Mouse (Mus musculus) lung, postnatal 10 days (tissue): ENCODE data around the gene Ctnna3.
A peak's percentile ranks its signal among the peaks of the same experiment; 100 is the strongest.

Source experiments
- DNase-seq: peaks from one replicate; pipeline ENCODE4 v3.0.0; 2021

Ctnna3 gene

DNA sequence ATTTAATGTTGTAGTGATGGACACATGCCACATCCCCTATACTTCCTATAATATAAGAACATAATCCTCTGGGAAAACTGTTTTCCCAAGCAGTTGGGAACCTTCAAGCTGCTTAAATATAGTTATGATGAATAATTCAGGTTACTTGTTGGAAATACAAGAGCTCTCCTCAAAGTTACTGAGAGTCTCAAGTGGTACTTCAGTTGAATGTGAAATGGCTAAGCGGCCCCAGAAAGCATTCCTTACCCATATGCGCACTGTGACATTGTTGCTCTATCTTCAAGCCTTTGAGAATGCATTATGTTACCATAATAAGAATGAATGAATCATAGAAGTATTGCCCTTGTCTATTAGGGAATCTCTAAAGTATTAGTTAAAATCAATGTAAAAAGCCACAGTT, 542.4 kb downstream of the Ctnna3 start:
- DNase-seq, result peak; percentile 26

DNA sequence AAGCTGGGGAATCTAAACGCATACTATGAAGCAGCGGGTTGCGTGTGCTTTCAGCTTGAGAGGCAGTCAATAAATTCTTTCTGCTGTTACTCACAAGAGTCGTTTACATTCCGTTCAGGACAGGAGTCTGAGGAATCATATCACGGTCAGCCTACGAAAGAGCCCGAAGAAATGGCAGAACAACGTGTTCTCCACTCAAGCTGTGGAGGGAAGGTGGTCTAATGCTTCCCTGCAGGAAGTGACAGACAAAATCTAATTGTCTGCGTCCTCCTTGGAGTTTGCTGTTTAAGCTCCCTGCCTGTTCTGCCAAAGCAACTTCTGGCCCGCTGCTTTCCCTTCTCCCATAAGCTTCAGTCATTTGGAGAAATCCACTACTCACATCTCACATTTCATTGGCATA, 548.2 kb downstream of the Ctnna3 start:
- DNase-seq, result no peak

DNA sequence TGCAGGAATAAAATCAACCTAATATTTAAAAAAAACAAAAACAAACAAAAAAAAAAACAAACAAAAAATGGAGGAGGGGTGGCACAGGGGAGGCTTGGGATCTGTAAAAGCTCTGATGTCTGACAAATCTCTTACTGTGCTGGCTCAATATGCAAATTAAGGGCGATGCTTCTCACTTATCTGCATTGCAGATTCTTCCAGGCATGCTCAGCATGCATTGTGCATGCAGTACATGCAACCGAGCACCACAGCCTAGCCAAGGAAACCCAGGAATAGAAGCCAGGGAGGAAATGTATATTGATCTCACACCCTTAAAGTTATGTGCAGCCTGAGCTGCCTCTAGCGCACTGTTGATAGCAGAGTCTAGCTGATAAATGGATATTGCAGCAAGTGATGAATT, 548.6 kb downstream of the Ctnna3 start:
- DNase-seq, result no peak

DNA sequence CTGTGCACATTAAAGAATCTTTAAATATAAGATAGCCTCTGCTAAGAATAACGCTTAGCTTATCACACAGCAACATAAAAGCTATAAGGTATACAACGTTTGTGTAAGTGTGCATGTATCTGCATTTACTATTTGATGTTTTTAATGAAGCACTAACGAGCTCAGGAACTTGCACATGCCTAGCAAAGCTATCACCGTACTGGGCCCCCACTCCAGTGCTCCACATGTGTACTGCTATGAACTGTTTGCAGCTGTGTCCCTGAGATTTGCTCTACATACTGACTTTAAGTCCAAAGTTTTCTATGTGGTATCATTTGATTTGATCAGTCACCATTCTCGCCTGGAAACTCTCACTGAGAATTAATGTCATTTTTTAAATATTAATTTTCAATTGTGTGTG, 549.1 kb downstream of the Ctnna3 start:
- DNase-seq, result no peak

DNA sequence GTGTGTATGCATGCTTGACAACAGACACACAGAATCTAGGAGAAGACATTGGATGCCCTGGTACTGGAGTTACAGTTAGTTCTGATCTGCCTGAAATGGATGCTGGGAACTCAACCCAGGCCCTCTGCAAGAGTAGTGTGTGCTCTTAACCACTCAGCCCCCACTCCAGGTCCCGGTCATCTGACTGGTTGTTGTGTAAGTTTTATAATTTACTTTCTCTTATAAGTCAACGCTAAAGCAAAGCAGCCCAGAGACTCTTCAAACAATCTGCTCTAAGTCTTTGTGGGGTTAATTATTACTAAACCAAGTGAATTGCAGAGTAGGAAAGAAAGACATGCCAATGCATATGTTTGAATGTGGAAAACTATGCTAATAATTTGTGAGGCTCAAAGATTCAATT, 549.5 kb downstream of the Ctnna3 start:
- peak; percentile 9 for DNase-seq

DNA sequence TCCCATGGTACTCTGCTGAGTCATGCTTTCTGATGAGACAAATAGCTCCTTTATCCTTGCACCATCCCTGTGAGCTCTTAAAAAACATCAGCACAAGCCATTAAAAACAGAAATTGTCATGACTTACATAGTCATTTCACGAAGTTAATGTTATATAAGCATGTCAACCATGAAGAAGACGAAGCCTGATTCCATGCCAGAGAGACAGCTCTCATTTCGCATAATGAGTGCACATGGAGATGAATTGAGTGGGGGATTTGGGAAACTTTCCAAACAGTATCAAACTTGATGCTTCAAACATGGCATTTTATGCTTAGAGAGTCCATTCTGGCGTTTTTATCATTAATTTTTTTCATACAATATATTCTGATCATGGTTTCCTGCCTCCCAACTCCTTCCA, 555.7 kb downstream of the Ctnna3 start:
- no peak for DNase-seq

DNA sequence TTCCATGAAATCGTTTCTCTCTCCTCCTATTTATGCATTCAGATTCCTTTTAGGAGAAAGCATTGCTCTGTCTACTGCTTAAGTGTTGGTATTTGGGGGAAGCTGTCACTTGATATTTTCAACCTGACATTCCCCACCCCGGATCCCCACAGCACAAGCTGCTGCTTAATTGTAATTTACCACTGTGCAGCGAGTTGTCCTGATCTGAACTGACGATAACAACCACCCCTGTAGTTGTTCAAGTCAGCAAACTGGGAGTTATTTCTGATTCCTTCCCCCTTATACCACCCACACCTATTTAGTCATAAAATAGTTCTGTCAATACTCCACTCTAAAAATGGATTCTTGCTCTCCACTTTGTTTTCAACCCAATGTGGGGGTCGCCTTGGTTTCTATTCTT, 564.4 kb downstream of the Ctnna3 start:
- no peak for DNase-seq

DNA sequence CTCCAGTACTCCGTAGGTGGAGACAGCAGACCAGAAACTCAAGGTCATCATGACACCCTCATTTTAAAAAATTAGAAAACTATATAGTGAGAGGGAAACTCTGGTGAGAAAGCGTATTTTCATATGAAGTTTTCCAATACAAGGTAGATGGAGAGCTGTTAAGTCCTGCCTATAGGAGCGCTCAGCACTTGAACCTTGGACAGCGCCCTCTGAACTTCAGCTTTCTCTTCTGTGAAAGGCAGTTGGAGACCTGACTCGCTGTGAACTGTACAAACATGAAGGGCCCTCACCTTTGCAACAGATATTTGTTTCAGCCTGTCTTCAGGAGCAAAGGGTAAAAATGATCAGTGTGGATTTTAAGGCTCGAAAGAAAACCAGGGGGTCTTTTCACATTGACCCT, 571.6 kb downstream of the Ctnna3 start:
- DNase-seq, result no peak

DNA sequence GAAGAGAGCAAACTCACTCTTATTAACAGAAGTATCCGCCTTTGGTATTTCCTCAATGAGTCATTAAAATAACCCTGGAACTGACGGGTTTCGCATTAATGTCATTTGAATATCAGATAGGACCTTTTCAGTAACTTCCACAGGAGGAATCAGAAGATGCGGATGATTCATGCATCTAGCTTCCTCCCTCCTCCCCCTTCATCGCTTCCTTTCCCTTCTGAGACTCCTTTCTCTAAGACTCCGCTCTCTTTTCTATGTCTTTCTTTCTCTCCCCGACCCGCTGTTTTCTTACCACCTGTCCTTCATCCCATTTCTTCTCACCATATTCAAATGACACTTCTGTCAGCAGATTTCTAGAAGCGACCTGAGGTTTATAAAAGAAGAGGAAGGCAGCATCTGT, 572.1 kb downstream of the Ctnna3 start:
- DNase-seq, result no peak

DNA sequence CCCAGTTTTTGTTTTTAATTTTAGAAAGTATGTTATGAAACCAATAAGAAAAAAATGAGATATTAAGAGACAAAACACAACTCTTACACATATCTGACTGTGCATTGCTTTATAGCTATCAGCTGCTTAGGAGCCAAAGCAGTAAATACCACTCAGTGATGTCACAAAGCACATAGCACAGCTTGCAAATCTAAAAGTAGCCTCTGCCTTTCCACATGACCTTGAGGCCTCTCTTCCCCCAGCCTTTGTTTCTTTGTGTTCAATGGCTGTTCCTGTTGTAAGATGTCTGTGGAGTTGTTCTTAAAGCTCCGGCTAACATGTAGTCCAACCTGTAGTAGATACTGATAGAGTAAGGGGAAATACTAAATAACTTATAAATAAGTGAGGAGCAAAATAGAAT, 590.4 kb downstream of the Ctnna3 start:
- DNase-seq, result no peak

DNA sequence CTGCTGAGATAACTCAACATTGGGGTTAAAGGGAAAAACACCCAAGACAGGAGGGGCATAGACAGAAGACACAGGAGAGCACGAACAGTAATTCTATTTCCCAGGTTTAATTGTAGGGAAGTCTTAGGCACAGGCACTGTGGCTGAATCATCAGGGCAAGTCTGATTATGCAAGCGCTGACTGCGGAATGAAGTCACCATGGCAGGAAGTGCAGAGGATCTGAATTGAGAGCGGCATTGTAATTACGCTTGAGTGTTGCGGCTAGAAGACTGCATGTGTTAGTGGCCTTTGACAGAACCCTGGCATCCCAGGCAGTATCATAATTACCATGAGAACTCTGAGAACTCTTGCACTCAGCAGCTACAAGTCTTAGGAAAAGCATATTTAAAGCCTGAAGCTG, 593.4 kb downstream of the Ctnna3 start:
- DNase-seq, result peak; percentile 18

DNA sequence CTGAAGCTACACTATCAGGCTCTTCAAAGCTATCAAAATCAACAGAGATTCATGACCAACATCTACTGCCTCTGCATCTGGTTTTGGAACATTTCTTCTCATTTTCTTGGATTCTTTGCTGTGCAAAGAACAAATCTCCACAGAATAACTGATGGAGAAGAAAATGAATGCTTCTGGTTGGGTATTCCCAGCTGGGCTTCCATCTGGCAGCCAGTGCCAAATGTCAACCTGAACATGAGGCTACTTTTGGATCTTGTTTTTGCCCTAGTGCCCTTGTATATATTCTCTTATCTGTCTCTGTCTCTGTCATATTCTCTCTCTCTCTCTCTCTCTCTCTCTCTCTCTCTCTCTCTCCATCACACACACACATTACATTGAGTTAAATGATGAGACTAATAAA, 601.0 kb downstream of the Ctnna3 start:
- DNase-seq, result no peak

DNA sequence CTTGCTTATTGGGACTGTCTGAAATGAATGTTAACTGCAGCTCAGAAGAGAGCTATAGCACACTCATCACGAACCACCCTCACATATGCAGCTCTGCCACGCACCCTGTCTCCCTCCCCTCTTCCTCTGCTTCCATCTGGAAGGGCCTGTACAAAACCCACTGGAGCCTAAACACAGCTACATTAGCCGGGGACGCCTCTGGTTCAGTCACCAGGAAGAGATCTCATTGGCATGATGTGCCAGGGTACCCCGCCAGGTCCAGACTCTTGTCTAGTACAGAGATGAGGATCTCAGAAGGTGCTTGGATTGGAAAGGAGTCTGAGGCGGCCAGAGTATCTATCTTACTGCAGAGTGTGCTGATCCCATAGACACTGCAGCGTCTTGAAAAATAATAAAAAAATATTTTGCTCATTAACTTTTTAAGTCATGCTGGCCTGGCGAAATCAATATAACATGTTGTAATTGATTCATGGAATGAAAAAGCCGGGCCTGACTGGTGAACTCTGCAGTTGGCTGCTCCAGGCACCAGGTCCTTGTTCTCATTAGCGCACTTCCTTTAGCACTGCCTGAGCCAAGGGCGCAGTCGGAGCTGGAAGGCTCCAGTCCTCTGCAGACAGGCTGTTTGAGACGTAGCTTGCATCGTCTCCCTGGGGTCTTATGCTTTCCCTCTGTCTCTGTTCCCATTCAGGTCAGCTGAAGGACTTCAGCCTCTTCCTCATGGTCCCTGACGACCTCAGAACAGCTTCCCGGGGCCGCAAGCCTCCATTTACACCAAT, 610.0 kb downstream of the Ctnna3 start:
- peak; percentile 21 for DNase-seq

DNA sequence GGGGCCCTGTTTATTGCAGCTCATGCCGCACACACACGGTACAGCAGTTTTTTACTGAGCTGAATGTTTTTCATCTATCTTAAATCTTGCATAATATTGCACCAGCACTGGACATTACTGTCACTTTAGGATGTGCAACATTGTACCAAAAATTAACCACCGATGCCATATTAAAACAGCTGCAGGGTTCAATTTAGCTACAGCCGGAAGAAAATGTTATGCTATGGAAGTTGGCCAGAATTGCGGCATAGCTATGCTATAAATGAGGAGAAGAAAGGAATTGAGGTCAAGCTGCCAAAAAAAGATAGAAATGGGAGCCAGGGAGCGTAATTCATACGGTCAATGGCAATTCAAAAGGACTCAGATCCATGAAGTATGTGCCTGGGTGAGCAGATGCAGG, 611.3 kb downstream of the Ctnna3 start:
- DNase-seq, result no peak

DNA sequence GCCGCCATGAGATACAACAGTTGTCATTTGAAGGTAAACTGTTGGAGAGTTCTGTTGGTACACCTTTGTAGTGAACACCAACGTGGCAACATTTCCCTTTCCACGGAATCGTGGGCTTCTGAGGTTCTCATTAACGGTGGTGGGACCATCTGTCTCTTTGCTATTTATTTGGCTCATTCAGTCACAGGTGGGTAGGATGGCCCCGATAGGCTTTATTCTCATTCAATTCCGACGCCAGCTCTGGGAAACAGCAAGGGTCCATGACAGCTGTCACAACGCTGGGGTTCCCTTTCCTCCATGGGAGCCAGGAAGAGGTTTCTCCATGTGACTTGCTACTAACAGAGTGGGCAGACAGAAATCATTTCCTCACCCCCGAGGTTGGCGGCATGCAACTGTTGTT, 612.0 kb downstream of the Ctnna3 start:
- DNase-seq, result no peak

DNA sequence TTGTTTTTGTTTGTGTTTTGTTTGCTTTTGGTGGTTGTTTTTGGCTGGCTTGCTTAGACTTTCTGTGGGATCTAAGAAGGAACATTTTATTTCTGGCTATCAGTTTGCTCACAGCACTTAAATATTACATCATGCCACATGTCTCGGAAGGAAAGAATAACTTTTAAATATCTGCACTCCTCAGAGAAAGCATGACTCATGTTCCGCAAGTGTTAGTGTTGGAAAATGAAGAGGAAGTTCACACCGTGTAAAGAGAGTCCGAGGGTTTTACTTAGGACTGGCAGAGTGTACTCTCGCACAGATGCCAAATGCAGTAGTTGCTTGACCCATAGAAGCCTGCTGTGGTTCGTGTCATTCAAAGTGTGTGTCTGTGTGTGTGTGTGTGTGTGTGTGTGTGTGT, 619.3 kb downstream of the Ctnna3 start:
- DNase-seq, result no peak

DNA sequence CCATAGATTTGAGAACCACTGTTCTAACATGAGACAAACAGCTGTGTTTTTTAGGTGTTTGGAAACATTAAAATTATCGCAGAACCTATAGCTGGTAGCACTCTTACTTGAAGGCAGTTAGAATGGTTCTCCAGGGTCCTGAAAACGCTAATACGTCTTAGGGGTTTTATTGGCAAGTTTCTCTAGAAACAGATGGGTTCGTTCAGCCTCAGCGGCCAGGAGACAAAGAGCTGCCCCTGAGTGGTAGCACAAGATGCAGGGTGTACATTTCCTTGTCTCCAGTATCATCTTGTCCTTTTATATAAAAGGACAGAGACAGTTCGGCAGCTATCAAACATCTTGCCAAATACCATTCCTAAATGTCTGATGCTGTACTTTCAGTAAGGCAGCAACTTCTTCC, 620.0 kb downstream of the Ctnna3 start:
- DNase-seq, result no peak

DNA sequence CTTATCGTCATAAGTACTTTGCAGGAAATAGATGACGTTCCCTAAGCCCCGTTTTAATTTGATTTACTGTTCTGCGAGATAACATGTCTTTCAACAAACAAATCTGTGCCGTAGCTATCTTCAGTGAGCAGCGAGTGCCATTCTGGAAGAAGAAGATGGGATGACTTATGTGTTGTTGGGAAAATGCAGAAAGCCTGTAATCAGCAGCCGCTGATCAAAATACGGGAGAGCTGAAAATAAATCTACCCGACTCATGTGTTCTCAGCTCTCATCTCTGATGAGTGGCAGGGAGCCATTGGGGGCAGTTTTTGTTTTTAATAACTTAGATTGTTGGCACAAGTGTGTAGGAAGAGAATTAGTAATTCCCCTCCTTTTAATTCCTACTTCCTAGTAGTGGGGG, 633.8 kb downstream of the Ctnna3 start:
- DNase-seq, result no peak

DNA sequence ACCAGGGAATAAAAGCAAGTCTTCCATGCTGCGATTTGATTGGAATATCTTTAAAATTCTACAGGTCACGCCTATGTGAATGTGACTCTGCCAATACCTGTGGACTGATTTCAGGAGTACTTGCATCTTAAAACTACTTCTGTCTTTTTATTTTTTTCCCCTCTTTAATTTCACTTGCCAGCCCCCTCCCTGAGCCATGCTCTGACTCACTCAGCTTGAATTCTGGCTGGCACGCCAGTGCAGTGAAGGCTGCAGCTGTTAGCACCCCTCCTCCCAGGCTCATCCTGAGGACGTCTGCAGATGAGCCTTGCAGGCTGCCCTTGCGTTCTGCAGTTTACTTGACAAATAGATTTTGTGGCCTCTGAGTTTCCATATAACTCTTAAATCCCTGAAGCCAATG, 646.0 kb downstream of the Ctnna3 start:
- peak; percentile 36 for DNase-seq

DNA sequence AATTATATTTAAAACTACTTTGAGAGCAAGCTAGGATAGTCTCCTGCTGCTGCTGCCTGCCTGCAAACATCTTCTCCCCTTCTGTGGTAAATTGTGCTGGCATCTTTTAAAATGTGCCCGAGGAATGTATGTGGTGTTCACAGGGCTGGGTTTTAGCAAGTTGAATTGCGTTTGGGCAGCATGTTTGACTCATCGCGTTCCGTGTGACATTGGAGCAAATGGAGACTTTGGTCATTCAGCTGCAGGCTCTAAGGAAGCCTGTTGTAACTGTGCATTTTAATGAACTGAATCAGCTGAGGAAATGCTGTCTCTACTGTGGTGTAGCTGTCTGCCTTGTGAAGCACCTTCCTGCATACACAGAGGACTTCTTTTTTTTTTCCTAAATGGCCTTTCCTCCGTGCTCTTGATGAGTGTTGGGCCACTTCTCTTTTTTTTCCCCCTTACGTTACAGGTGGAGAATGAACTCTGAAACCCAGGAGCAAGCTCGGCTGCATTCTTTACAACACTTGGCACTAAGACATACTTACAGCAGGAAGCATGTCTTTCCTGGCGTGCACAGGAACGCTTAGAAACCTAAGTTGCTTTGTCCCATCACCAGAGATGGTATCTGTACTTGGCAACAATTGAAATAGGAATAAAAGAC, 646.6 kb downstream of the Ctnna3 start:
- peak; percentile 3 for DNase-seq

DNA sequence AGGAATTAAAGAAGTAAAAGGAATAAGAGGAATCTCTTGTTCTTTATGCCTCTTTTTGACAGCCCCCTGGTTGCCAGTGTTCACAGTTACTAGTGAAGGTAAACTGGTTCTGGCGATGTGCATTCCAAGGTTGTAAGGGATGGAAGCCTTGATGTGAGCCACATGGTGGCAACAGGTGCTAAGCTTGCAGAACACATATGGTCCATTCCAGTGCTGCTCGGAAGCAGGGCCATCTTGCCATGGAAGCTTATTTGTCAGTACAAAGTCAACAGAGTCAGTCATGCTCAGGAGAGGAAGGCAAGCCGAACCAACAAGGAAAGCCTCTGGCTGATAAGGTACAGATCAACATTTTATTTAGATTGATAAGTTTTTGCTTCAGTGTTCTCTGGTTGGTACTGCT, 652.4 kb downstream of the Ctnna3 start:
- no peak for DNase-seq

DNA sequence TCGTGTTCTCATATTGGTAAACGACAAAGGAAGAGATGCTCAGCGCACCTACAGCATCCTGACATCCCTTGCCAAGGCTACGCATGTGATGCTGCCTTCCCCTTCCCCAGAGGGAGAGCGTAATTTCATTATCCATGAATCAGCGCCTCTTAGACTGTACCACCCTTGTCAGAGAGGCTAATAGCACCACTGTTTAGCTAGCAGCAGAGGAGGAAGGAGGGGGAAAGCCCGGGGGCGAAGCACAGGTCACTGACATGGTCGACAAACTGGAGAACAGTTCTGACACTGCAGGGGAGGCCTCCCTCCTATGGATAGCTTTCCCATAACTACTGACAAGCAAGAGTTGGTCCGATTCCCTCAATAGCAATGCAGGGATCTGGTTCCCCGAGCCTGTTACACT, 653.9 kb downstream of the Ctnna3 start:
- no peak for DNase-seq

DNA sequence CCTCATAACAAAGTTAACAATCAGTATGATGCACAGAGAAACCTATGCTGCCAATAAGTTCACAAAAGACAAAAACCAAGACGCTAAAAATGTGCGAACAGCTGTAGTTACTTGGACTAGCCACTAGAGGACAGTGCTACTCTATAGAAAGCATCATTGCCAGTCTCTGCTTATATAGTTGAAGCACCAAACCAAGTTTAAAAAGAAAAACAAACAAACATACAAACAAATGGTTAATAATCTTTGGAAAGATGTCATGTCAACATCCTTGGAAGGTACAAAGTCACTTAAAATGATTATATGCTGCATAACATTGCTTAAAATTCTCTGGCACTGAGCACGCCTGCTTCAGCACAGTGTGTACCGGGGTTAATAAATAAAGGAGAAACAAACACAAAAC, 654.6 kb downstream of the Ctnna3 start:
- peak; percentile 12 for DNase-seq

DNA sequence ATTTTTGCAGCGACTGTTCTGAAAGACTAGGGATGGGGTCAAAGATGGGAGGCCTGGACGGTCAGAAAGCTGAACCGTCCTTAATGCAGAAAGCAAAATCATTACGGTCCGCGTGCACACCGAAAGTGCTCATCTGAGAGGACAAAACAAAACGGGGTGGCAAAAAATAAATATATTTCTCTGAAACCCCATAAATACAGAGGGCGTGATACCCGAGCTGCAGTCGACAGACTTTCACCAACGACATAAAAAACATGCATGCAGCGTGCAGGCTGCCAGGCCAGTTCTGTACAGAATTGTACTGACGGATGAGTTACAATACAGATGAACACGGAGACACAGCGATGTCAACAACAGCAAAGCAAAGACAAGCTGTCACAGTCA, 656.3 kb downstream of the Ctnna3 start:
- DNase-seq, result no peak
